Mouse (Mus musculus) liver, postnatal 0 days (tissue): ENCODE measurements around the gene Larp4b. TPM values are rescaled to one million over a fixed set of nuclear protein-coding genes. Genes with fewer than 3 reads are reported as not detected.
A peak's percentile ranks its signal among the peaks of the same experiment; 100 is the strongest.

ENCODE experiments used
- ATAC-seq: fragments of 200-750 bp; cut with Nextera tagmentation; 2 replicates; pipeline ENCODE4 v1.8.0; 2017; ENCODE audit warnings: mild to moderate bottlenecking, moderate library complexity
- DNase-seq: peaks from one replicate; pipeline ENCODE4 v3.0.0-alpha.2; 2016
- H3K27ac ChIP-seq: fragments of 300-500 bp; sonication (generic); 2 replicates; pipeline ENCODE4 v1.5.1; 2014; ENCODE audit warnings: antibody characterized with exemption, moderate library complexity, mild to moderate bottlenecking, low read depth
- H3K27me3 ChIP-seq: fragments of 300-500 bp; sonication (generic); 2 replicates; pipeline ENCODE4 v1.6.1; 2014; ENCODE audit warnings: low read length, control low read depth, mixed read lengths; ENCODE audit not compliant: insufficient read depth
- H3K36me3 ChIP-seq: fragments of 300-500 bp; sonication (generic); replicated peaks from 2 replicates; pipeline ENCODE4 v1.6.1; 2014; ENCODE audit warnings: mild to moderate bottlenecking, control low read depth, low read length, moderate library complexity, mixed read lengths; ENCODE audit not compliant: insufficient read depth
- H3K4me1 ChIP-seq: fragments of 300-500 bp; sonication (generic); 2 replicates; pipeline ENCODE4 v1.6.1; 2014; ENCODE audit warnings: antibody characterized with exemption, mild to moderate bottlenecking, control low read depth; ENCODE audit not compliant: insufficient read depth
- H3K4me2 ChIP-seq: fragments of 300-500 bp; sonication (generic); 2 replicates; pipeline ENCODE4 v1.6.1; 2014; ENCODE audit warnings: low read depth, mild to moderate bottlenecking, low read length, moderate library complexity, mixed read lengths
- H3K4me3 ChIP-seq: fragments of 300-500 bp; sonication (generic); 2 replicates; pipeline ENCODE4 v1.5.1; 2014; ENCODE audit warnings: low read depth, low read length
- H3K9ac ChIP-seq: fragments of 300-500 bp; sonication (generic); replicated peaks from 2 replicates; pipeline ENCODE4 v1.6.1; 2014; ENCODE audit warnings: mild to moderate bottlenecking, moderate library complexity
- H3K9me3 ChIP-seq: fragments of 300-500 bp; sonication (generic); 2 replicates; pipeline ENCODE4 v1.6.1; 2016; ENCODE audit warnings: mild to moderate bottlenecking, control low read depth, low read length, mixed read lengths
- CTCF ChIP-seq: sonication (generic); IDR thresholded peaks from 2 replicates; pipeline ENCODE4 v1.5.1; 2016; ENCODE audit warnings: antibody characterized with exemption, low read depth
- EP300 ChIP-seq: IDR thresholded peaks from 2 replicates; pipeline ENCODE4 v1.6.1; 2016; ENCODE audit warnings: antibody characterized with exemption, low read depth, mild to moderate bottlenecking
- WGBS: fragments of 180-500 bp; shearing (Covaris S2); extraction: QIAGEN DNeasy Blood & Tissue Kit; methylation state at CpG from one replicate; pipeline ENCODE4 v1.1.7; 2014; ENCODE audit not compliant: insufficient replicate concordance; 5-methylcytosine and 5-hydroxymethylcytosine counted together
- polyA plus RNA-seq: library from polyadenylated mRNA; unstranded; fragments of >200 nt; fragmentation: Nextera tagmentation; extraction: Ambion mirVana; gene quantifications from 2 replicates; pipeline ENCODE4 v1.2.1, GENCODE M21; 2015

The Larp4b gene
- polyA plus RNA-seq, 1 experiment from 2014 or later: 20.3 TPM

- no peaks in the 10 kb centered on the region for H3K9me3 ChIP-seq
- peaks cover 22% of the 10 kb centered on the region; the same call in 1 of the 2 replicates for H3K4me1 ChIP-seq
- H3K4me2 ChIP-seq: 0 out of 2 replicates have a peak overlapping the region, but pooled peaks have one; percentile 8
- H3K27ac ChIP-seq: peak overlapping the region; percentile 62; the same call in 1 of the 2 replicates
- DNase-seq (no peak), ATAC-seq (peak; percentile 77)
- 60% methylated on average over 10 of the region's 10 CpGs for WGBS
- H3K4me3 ChIP-seq: no peak overlapping the region
- TF ChIP-seq CTCF: no peak
- TF ChIP-seq EP300: peak; percentile 80
- no peaks in the 10 kb centered on the region for H3K27me3 ChIP-seq
- no peak overlapping the region for H3K9ac ChIP-seq
- H3K36me3 ChIP-seq: peaks cover 33% of the 10 kb centered on the region
These were observed 27.3 kb downstream of the Larp4b start for GRCm38 (mm10) chr13:9120835-9121542.

- Histone ChIP-seq H3K36me3 (peaks cover 39% of the 10 kb centered on the region), H3K4me1 (peaks cover 22% of the 10 kb centered on the region; the same call in 1 of the 2 replicates), H3K4me2 (no peak overlapping the region), H3K27me3 (no peaks in the 10 kb centered on the region), H3K27ac (0 out of 2 replicates have a peak overlapping the region, but pooled peaks have one; percentile 26), H3K9me3 (no peaks in the 10 kb centered on the region), H3K4me3 (no peak overlapping the region), H3K9ac (0 out of 2 replicates have a peak overlapping the region, but pooled peaks have one; percentile 5)
- ATAC-seq (no peak), DNase-seq (no peak)
- 70% methylated on average over 4 of the region's 4 CpGs for WGBS
- TF ChIP-seq CTCF (no peak), EP300 (no peak)
These were observed 28.4 kb downstream of the Larp4b start for GRCm38 (mm10) chr13:9122045-9122444.

- H3K4me3 ChIP-seq: no peak overlapping the region
- TF ChIP-seq EP300 (no peak), CTCF (no peak)
- H3K27me3 ChIP-seq: no peaks in the 10 kb centered on the region
- H3K4me2 ChIP-seq: no peak overlapping the region
- ATAC-seq (no peak; the same call in 1 of the 2 replicates), DNase-seq (no peak)
- H3K27ac ChIP-seq: no peak overlapping the region
- no peaks in the 10 kb centered on the region for H3K9me3 ChIP-seq
- 54% methylated on average over 7 of the region's 7 CpGs for WGBS
- H3K36me3 ChIP-seq: peaks cover 63% of the 10 kb centered on the region
- no peak overlapping the region for H3K9ac ChIP-seq
- peaks cover 15% of the 10 kb centered on the region for H3K4me1 ChIP-seq
These were observed 31.5 kb downstream of the Larp4b start for GRCm38 (mm10) chr13:9125193-9125592.

- no peak overlapping the region for H3K9ac ChIP-seq
- ATAC-seq: no peak
- no peak overlapping the region for H3K4me3 ChIP-seq
- 81% methylated on average over 4 of the region's 4 CpGs for WGBS
- peaks cover 67% of the 10 kb centered on the region for H3K36me3 ChIP-seq
- no peak overlapping the region for H3K4me2 ChIP-seq
- H3K27ac ChIP-seq: no peak overlapping the region
- no peaks in the 10 kb centered on the region for H3K27me3 ChIP-seq
- H3K9me3 ChIP-seq: no peaks in the 10 kb centered on the region
- no peak for DNase-seq
- H3K4me1 ChIP-seq: peaks cover 6% of the 10 kb centered on the region; the same call in 1 of the 2 replicates
- TF ChIP-seq CTCF: no peak
- no peak for TF ChIP-seq EP300
These were observed 34.0 kb downstream of the Larp4b start for GRCm38 (mm10) chr13:9127715-9128114.

- WGBS: 76% methylated on average over 6 of the region's 6 CpGs
- Histone ChIP-seq H3K4me3 (no peak overlapping the region), H3K27me3 (no peaks in the 10 kb centered on the region), H3K9me3 (no peaks in the 10 kb centered on the region), H3K4me1 (peaks cover 6% of the 10 kb centered on the region; the same call in 1 of the 2 replicates), H3K9ac (no peak overlapping the region), H3K36me3 (peaks cover 68% of the 10 kb centered on the region), H3K4me2 (no peak overlapping the region), H3K27ac (peak overlapping the region; percentile 49; the same call in 1 of the 2 replicates)
- ATAC-seq (peak; percentile 93), DNase-seq (no peak)
- TF ChIP-seq EP300: no peak; the same call in 1 of the 2 replicates
- no peak for TF ChIP-seq CTCF
These were observed 35.1 kb downstream of the Larp4b start for GRCm38 (mm10) chr13:9128707-9129314.

- H3K9me3 ChIP-seq: no peaks in the 10 kb centered on the region
- H3K4me2 ChIP-seq: no peak overlapping the region
- 78% methylated on average over 2 of the region's 2 CpGs for WGBS
- no peak overlapping the region for H3K27ac ChIP-seq
- peaks cover 74% of the 10 kb centered on the region for H3K36me3 ChIP-seq
- H3K4me1 ChIP-seq: no peaks in the 10 kb centered on the region
- no peak overlapping the region for H3K4me3 ChIP-seq
- H3K9ac ChIP-seq: no peak overlapping the region
- H3K27me3 ChIP-seq: no peaks in the 10 kb centered on the region
- ATAC-seq: no peak
- no peak for TF ChIP-seq EP300
- no peak for TF ChIP-seq CTCF
- no peak for DNase-seq
These were observed 40.7 kb downstream of the Larp4b start for GRCm38 (mm10) chr13:9134421-9134820.
